Mouse (Mus musculus) lung, adult 2 months (tissue): ENCODE results near the gene Pms1.

ENCODE experiments used
- CTCF ChIP-seq: fragments of 200-500 bp; IDR thresholded peaks from 2 replicates; pipeline ENCODE4 v1.5.1; 2011; ENCODE audit warnings: mild to moderate bottlenecking, low read length, control low read depth; ENCODE audit not compliant: insufficient read depth
- POLR2A ChIP-seq: fragments of 200-500 bp; IDR thresholded peaks from 2 replicates; pipeline ENCODE4 v1.6.1; 2011; ENCODE audit warnings: low read depth, mild to moderate bottlenecking, control low read depth, low read length, borderline replicate concordance; ENCODE audit errors: extremely low read depth

DNA sequence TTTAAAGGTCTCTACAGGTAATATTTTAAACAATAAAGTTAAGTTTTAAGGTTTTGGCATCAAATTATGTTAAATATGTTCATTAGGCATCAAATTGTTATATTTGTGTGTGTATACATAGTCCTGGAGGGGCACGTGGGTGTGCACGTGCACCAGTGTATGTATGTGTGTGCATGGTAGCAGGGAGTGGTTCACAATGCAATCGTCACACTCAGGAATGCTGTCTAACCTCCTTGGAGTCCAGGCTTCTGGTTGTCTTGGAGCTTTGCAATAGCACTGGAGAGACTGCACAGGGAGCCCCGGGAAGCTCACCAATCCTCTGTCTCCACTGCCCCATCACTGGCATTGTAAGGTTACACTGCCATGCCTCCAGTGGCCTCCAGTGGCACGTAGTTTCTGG is 26.4 kb upstream of the Pms1 start:
- TF ChIP-seq CTCF, result no peak
- TF ChIP-seq POLR2A, result no peak
